Mouse (Mus musculus): ENCODE data around the gene Stard13. TPM values are rescaled to one million over a fixed set of nuclear protein-coding genes. Genes with fewer than 3 reads are reported as not detected.
A peak's percentile ranks its signal among the peaks of the same experiment; 100 is the strongest.

The Stard13 gene
- total RNA-seq, 2 experiments from 2014 or later: 23.6 TPM

GRCm38 (mm10) chr5:151231411-151231810, 2.2 kb downstream of the Stard13 start:
- no peak for DNase-seq
- intact Hi-C loops (cut with DNase I): loop anchor here (5.0 kb wide), 1 partner anchor 89 kb away; no protein-coding TSS in a partner anchor

GRCm38 (mm10) chr5:151230427-151230826, 3.2 kb downstream of the Stard13 start:
- intact Hi-C loops (cut with DNase I): loop anchor here (5.0 kb wide), 1 partner anchor 88 kb away; no protein-coding TSS in a partner anchor
- no peak for DNase-seq

GRCm38 (mm10) chr5:151228367-151229005, 5.2 kb downstream of the Stard13 start:
- intact Hi-C loops (cut with DNase I): no loop called here

GRCm38 (mm10) chr5:151223696-151224366, 9.8 kb downstream of the Stard13 start:
- intact Hi-C loops (cut with DNase I): no loop called here
- no peak for DNase-seq

More at GRCm38 (mm10) chr5:151228367-151229005, 5.2 kb downstream of the Stard13 start:
- DNase-seq: no peak

GRCm38 (mm10) chr5:151222791-151223190, 10.8 kb downstream of the Stard13 start:
- intact Hi-C loops (cut with DNase I): no loop called here
- no peak for DNase-seq

GRCm38 (mm10) chr5:151218689-151219115, 14.9 kb downstream of the Stard13 start:
- intact Hi-C loops (cut with DNase I): no loop called here
- DNase-seq: peak; percentile 21 to 31

- intact Hi-C loops (cut with DNase I): no loop called here
- no peak for DNase-seq
Measured at GRCm38 (mm10) chr5:151213097-151213496, 20.5 kb downstream of the Stard13 start.

- no peak for DNase-seq
- intact Hi-C loops (cut with DNase I): no loop called here
Measured at GRCm38 (mm10) chr5:151210869-151211268, 22.8 kb downstream of the Stard13 start.

- no peak for DNase-seq
- intact Hi-C loops (cut with DNase I): no loop called here
Measured at GRCm38 (mm10) chr5:151210060-151210459, 23.6 kb downstream of the Stard13 start.

GRCm38 (mm10) chr5:151205017-151205416, 28.6 kb downstream of the Stard13 start:
- intact Hi-C loops (cut with DNase I): no loop called here
- DNase-seq: no peak

- DNase-seq: no peak
- intact Hi-C loops (cut with DNase I): no loop called here
Measured at GRCm38 (mm10) chr5:151202925-151203324, 30.7 kb downstream of the Stard13 start.

GRCm38 (mm10) chr5:151201220-151201619, 32.4 kb downstream of the Stard13 start:
- intact Hi-C loops (cut with DNase I): no loop called here
- DNase-seq: no peak

- intact Hi-C loops (cut with DNase I): no loop called here
- DNase-seq: no peak
Measured at GRCm38 (mm10) chr5:151199235-151199634, 34.4 kb downstream of the Stard13 start.

- no peak for DNase-seq
- intact Hi-C loops (cut with DNase I): no loop called here
Measured at GRCm38 (mm10) chr5:151196603-151197272, 36.9 kb downstream of the Stard13 start.

- DNase-seq: peak; percentile 34 to 35
- intact Hi-C loops (cut with DNase I): no loop called here
Measured at GRCm38 (mm10) chr5:151193885-151194520, 39.6 kb downstream of the Stard13 start.

GRCm38 (mm10) chr5:151192266-151192665, 41.4 kb downstream of the Stard13 start:
- intact Hi-C loops (cut with DNase I): no loop called here
- no peak for DNase-seq

- peak; percentile 26 to 38 for DNase-seq
- intact Hi-C loops (cut with DNase I): loop anchor here (2.0 kb wide), 2 partner anchors 26 to 178 kb away; no protein-coding TSS in a partner anchor
Measured at GRCm38 (mm10) chr5:151190764-151191163, 42.9 kb downstream of the Stard13 start.

GRCm38 (mm10) chr5:151189789-151190378, 43.8 kb downstream of the Stard13 start:
- intact Hi-C loops (cut with DNase I): loop anchor here (2.0 to 5.0 kb wide), 3 partner anchors 27 to 179 kb away; no protein-coding TSS in a partner anchor
- peak; percentile 80 for DNase-seq

GRCm38 (mm10) chr5:151189321-151189720, 44.3 kb downstream of the Stard13 start:
- intact Hi-C loops (cut with DNase I): loop anchor here (5.0 kb wide), 1 partner anchor 142 kb away; no protein-coding TSS in a partner anchor
- DNase-seq: no peak

- no peak for DNase-seq
- intact Hi-C loops (cut with DNase I): loop anchor here (5.0 kb wide), 1 partner anchor 141 kb away; no protein-coding TSS in a partner anchor
Measured at GRCm38 (mm10) chr5:151188659-151189058, 45.0 kb downstream of the Stard13 start.
